Mouse (Mus musculus): ENCODE results near the gene Pld4.

DNA sequence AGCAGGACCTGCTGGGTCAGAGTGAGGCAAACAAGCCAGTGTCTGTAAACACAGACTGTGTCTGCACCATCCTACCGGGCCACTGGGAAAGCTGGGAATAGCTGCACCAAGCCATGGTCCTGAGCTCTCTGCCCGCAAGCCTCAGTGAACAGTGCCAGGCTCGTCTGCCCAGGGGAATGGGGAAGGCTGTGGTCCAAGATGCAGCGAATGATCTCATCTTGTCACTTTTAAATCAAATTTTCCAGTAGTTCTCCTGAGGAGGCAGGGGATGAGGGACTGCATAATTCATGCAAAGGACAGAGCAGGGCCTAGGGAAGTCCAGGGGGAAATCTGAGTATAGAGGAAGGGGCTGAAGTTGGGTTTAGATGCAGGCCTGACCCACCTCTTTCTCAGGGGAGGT lies 47.3 kb downstream of the Pld4 start:
- TF ChIP-seq CTCF (conservative IDR thresholded peaks at IDR 0.05; ENCODE audit: low read length): no peak
- TF ChIP-seq NANOG (IDR thresholded peaks at IDR 0.05; ENCODE audit: borderline replicate concordance, low read length): no peak

Data from E14TG2a.4 (cell line).